Mouse (Mus musculus) heart, embryonic 11.5 days (tissue): Measurements from ENCODE around the gene Clptm1. TPM values are rescaled to one million over a fixed set of nuclear protein-coding genes. Genes with fewer than 3 reads are reported as not detected.

ENCODE experiments used
- ATAC-seq: fragments of 200-750 bp; cut with Nextera tagmentation; replicated peaks from 2 replicates; pipeline ENCODE4 v1.8.0; 2017; ENCODE audit warnings: moderate library complexity; ENCODE audit not compliant: insufficient number of reproducible peaks, low FRiP score, low TSS enrichment
- H3K27ac ChIP-seq: fragments of 300-500 bp; sonication (generic); 2 replicates; pipeline ENCODE4 v1.5.1; 2014; ENCODE audit warnings: mild to moderate bottlenecking, low read depth, low read length
- H3K27me3 ChIP-seq: fragments of 300-500 bp; sonication (generic); 2 replicates; pipeline ENCODE4 v1.6.1; 2014; ENCODE audit warnings: mild to moderate bottlenecking, low read length, mixed read lengths; ENCODE audit not compliant: control insufficient read depth, insufficient read depth
- H3K36me3 ChIP-seq: fragments of 300-500 bp; sonication (generic); 2 replicates; pipeline ENCODE4 v1.6.1; 2014; ENCODE audit warnings: mild to moderate bottlenecking, low read length, moderate library complexity, mixed read lengths; ENCODE audit not compliant: control insufficient read depth, insufficient read depth
- H3K4me1 ChIP-seq: fragments of 300-500 bp; sonication (generic); 2 replicates; pipeline ENCODE4 v1.6.1; 2014; ENCODE audit warnings: low read length; ENCODE audit not compliant: control insufficient read depth, insufficient read depth
- H3K4me2 ChIP-seq: fragments of 300-500 bp; sonication (generic); 2 replicates; pipeline ENCODE4 v1.6.1; 2014; ENCODE audit warnings: mild to moderate bottlenecking, moderate library complexity
- H3K4me3 ChIP-seq: fragments of 300-500 bp; sonication (generic); 2 replicates; pipeline ENCODE4 v1.5.1; 2014; ENCODE audit warnings: low read depth, low read length
- H3K9ac ChIP-seq: fragments of 300-500 bp; sonication (generic); 2 replicates; pipeline ENCODE4 v1.6.1; 2014; ENCODE audit warnings: mild to moderate bottlenecking, low read depth, low read length, moderate library complexity
- H3K9me3 ChIP-seq: fragments of 300-500 bp; sonication (generic); replicated peaks from 2 replicates; pipeline ENCODE4 v1.6.1; 2016; ENCODE audit warnings: low read length; ENCODE audit not compliant: control insufficient read depth
- WGBS: fragments of 180-500 bp; shearing (Covaris S2); extraction: QIAGEN DNeasy Blood & Tissue Kit; methylation state at CpG from one replicate; pipeline ENCODE4 v1.1.7; 2014; ENCODE audit not compliant: insufficient replicate concordance; 5-methylcytosine and 5-hydroxymethylcytosine counted together
- polyA plus RNA-seq: library from polyadenylated mRNA; unstranded; fragments of >200 nt; fragmentation: Nextera tagmentation; extraction: Ambion mirVana; gene quantifications from 2 replicates; pipeline ENCODE4 v1.2.1, GENCODE M21; 2014

Gene Clptm1
- polyA plus RNA-seq, 1 experiment from 2014 or later, result 86.8 TPM

- peaks cover 15% of the 10 kb centered on the region for H3K36me3 ChIP-seq
- H3K9me3 ChIP-seq, result no peaks in the 10 kb centered on the region
- WGBS, result 22% methylated on average over 22 of the region's 22 CpGs
- H3K9ac ChIP-seq, result peak overlapping the region; percentile 43; the same call in 1 of the 2 replicates
- peak overlapping the region; percentile 64 for H3K27ac ChIP-seq
- no peaks in the 10 kb centered on the region for H3K27me3 ChIP-seq
- ATAC-seq, result peak; percentile 70
- peak overlapping the region; percentile 35 for H3K4me2 ChIP-seq
- H3K4me3 ChIP-seq, result 0 out of 2 replicates have a peak overlapping the region, but pooled peaks have one; percentile 8
- H3K4me1 ChIP-seq, result peaks cover 23% of the 10 kb centered on the region
Measured at GRCm38 (mm10) chr7:19701069-19701761, 36.4 kb upstream of the Clptm1 start.

- no peaks in the 10 kb centered on the region for H3K9me3 ChIP-seq
- H3K36me3 ChIP-seq, result peaks cover 14% of the 10 kb centered on the region
Measured at GRCm38 (mm10) chr7:19700299-19701068, 35.7 kb upstream of the Clptm1 start.

GRCm38 (mm10) chr7:19699827-19700148, 35.0 kb upstream of the Clptm1 start:
- H3K9me3 ChIP-seq, result no peaks in the 10 kb centered on the region
- ATAC-seq, result no peak
- peaks cover 14% of the 10 kb centered on the region for H3K36me3 ChIP-seq
- 77% methylated on average over 4 of the region's 4 CpGs for WGBS
- H3K4me3 ChIP-seq, result no peak overlapping the region
- no peak overlapping the region for H3K4me2 ChIP-seq
- H3K27me3 ChIP-seq, result no peaks in the 10 kb centered on the region
- H3K4me1 ChIP-seq, result peaks cover 29% of the 10 kb centered on the region
- no peak overlapping the region for H3K9ac ChIP-seq
- H3K27ac ChIP-seq, result no peak overlapping the region

More at GRCm38 (mm10) chr7:19700299-19701068, 35.7 kb upstream of the Clptm1 start:
- Histone ChIP-seq H3K9ac (peak overlapping the region; percentile 43; the same call in 1 of the 2 replicates), H3K4me3 (no peak overlapping the region), H3K4me1 (peaks cover 23% of the 10 kb centered on the region), H3K27me3 (no peaks in the 10 kb centered on the region), H3K4me2 (peak overlapping the region; percentile 35), H3K27ac (peak overlapping the region; percentile 64)
- WGBS, result 52% methylated on average over 12 of the region's 12 CpGs
- no peak for ATAC-seq

GRCm38 (mm10) chr7:19698907-19699826, 34.3 kb upstream of the Clptm1 start, which contains the start of gene Apoe:
TSS of gene Apoe (minus strand) at chr7:19699188.
- peaks cover 12% of the 10 kb centered on the region for H3K36me3 ChIP-seq
- 2% methylated on average over 19 of the region's 20 CpGs for WGBS
- no peaks in the 10 kb centered on the region for H3K9me3 ChIP-seq
- H3K4me2 ChIP-seq, result peak within 1 kb of the TSS; percentile 85
- peak within 1 kb of the TSS; percentile 41 for H3K27ac ChIP-seq
- peaks cover 32% of the 10 kb centered on the region for H3K4me1 ChIP-seq
- H3K4me3 ChIP-seq, result peak within 1 kb of the TSS; percentile 46
- ATAC-seq, result peak; percentile 50; the same call in 1 of the 2 replicates
- H3K9ac ChIP-seq, result peak within 1 kb of the TSS; percentile 72
- H3K27me3 ChIP-seq, result no peaks in the 10 kb centered on the region

- Histone ChIP-seq H3K36me3 (peaks cover 12% of the 10 kb centered on the region), H3K4me1 (peaks cover 37% of the 10 kb centered on the region), H3K9me3 (no peaks in the 10 kb centered on the region), H3K4me3 (peak overlapping the region; percentile 46), H3K4me2 (peak overlapping the region; percentile 85), H3K27ac (peak overlapping the region; percentile 41; the same call in 1 of the 2 replicates), H3K9ac (peak overlapping the region; percentile 72), H3K27me3 (no peaks in the 10 kb centered on the region)
- WGBS, result 1% methylated on average over 28 of the region's 28 CpGs
- no peak for ATAC-seq
Measured at GRCm38 (mm10) chr7:19697949-19698906, 33.4 kb upstream of the Clptm1 start.

- WGBS, result 86% methylated on average over 34 of the region's 34 CpGs
- H3K27ac ChIP-seq, result 0 out of 2 replicates have a peak overlapping the region, but pooled peaks have one; percentile 88
- no peak for ATAC-seq
- H3K4me3 ChIP-seq, result no peak overlapping the region
- H3K27me3 ChIP-seq, result no peaks in the 10 kb centered on the region
- H3K36me3 ChIP-seq, result peaks cover 6% of the 10 kb centered on the region
- peaks cover 48% of the 10 kb centered on the region for H3K4me1 ChIP-seq
- no peaks in the 10 kb centered on the region for H3K9me3 ChIP-seq
- H3K9ac ChIP-seq, result no peak overlapping the region
- no peak overlapping the region for H3K4me2 ChIP-seq
Measured at GRCm38 (mm10) chr7:19696336-19696873, 31.6 kb upstream of the Clptm1 start.

GRCm38 (mm10) chr7:19695881-19696280, 31.0 kb upstream of the Clptm1 start:
- Histone ChIP-seq H3K27ac (0 out of 2 replicates have a peak overlapping the region, but pooled peaks have one; percentile 88), H3K4me3 (no peak overlapping the region)
- ATAC-seq, result no peak

More at GRCm38 (mm10) chr7:19695881-19696280, 31.0 kb upstream of the Clptm1 start:
- Histone ChIP-seq H3K36me3 (peaks cover 6% of the 10 kb centered on the region), H3K9ac (no peak overlapping the region), H3K4me1 (peaks cover 44% of the 10 kb centered on the region), H3K9me3 (no peaks in the 10 kb centered on the region), H3K4me2 (no peak overlapping the region), H3K27me3 (no peaks in the 10 kb centered on the region)
- WGBS, result 58% methylated on average over 6 of the region's 6 CpGs
